In the genomic region with DNA sequence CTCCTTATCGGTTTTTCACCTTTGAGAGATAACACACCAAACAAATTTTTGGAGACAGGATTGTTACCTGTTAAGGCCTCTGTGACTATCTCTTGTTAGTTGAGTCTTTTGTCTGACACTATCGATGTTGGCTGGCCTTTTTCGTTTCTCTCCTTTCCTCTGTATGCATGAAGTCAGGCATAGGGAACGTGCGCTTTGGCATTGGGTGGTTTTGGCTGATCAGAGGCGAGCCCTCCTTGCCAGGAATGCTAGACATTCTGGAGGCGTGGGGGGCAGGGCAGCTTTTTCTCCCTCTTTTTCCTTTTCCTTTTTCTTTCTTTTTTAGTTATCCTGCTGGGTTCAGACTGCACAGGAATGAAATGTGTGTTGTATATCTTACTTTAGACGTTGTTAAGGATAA, we compare ENCODE assay signal across 8 mouse cellular contexts. TPM values are rescaled to one million over a fixed set of nuclear protein-coding genes. Genes with fewer than 3 reads are reported as not detected.
DNase-seq lines count a peak whose midpoint lies in the region; ATAC-seq and TF ChIP-seq lines count a peak whose summit lies in the region.

No protein-coding gene starts in this region.

- H3K4me1 ChIP-seq in forebrain, postnatal 0 days (ENCODE audit: insufficient read depth), result 0 out of 2 replicates have a peak, but pooled peaks cover 5% of the 10 kb centered on the region
- no peaks in the 10 kb centered on the region; the same call in 1 of the 2 replicates for H3K4me1 ChIP-seq in intestine, embryonic 14.5 days (replicated peaks; ENCODE audit: control insufficient read depth, insufficient read depth, low read length)
- H3K4me1 ChIP-seq in liver, embryonic 14.5 days (replicated peaks; ENCODE audit: control insufficient read depth in 2 of 2, insufficient read depth in 2 of 2, low read length in 1 of 2), result peaks cover 9% of the 10 kb centered on the region in 2 experiments
- H3K4me1 ChIP-seq in neural tube, embryonic 14.5 days (ENCODE audit: control insufficient read depth, insufficient read depth, low read length), result no peaks in the 10 kb centered on the region

- H3K9ac ChIP-seq in forebrain, postnatal 0 days, result peak overlapping the region; percentile 53; the same call in 1 of the 2 replicates
- H3K9ac ChIP-seq in intestine, embryonic 14.5 days (ENCODE audit: low read length), result peak overlapping the region; percentile 42; the same call in 1 of the 2 replicates
- H3K9ac ChIP-seq in liver, embryonic 14.5 days (replicated peaks), result peak overlapping the region; percentile 10; the same call in 1 of the 2 replicates
- H3K9ac ChIP-seq in neural tube, embryonic 14.5 days (replicated peaks; ENCODE audit: low read depth, low read length), result no peak overlapping the region

- TF ChIP-seq CTCF in forebrain, postnatal 0 days (IDR thresholded peaks at IDR 0.05; ENCODE audit: low read depth), result no peak
- TF ChIP-seq CTCF in liver, embryonic 14.5 days (IDR thresholded peaks at IDR 0.05; ENCODE audit: low read depth), result no peak

- peak overlapping the region; percentile 35 for H3K27ac ChIP-seq in forebrain, postnatal 0 days (ENCODE audit: low read depth, low read length)
- H3K27ac ChIP-seq in intestine, embryonic 14.5 days (ENCODE audit: low read depth), result no peak overlapping the region
- no peak overlapping the region for H3K27ac ChIP-seq in liver, embryonic 14.5 days
- H3K27ac ChIP-seq in neural tube, embryonic 14.5 days (ENCODE audit: low read depth, low read length), result no peak overlapping the region

- peak; percentile 54; the same call in 1 of the 2 replicates for ATAC-seq in forebrain, postnatal 0 days
- no peak for ATAC-seq in intestine, embryonic 14.5 days (replicated peaks; ENCODE audit: low FRiP score, low TSS enrichment, low read depth)
- no peak for ATAC-seq in liver, embryonic 14.5 days (ENCODE audit: insufficient read depth)
- ATAC-seq in neural tube, embryonic 14.5 days (ENCODE audit: low read depth), result no peak

- 6% methylated on average over 8 of the region's 8 CpGs for WGBS in forebrain, postnatal 0 days
- 7% methylated on average over 8 of the region's 8 CpGs for WGBS in intestine, embryonic 14.5 days
- WGBS in liver, embryonic 14.5 days (ENCODE audit: insufficient replicate concordance), result 9% methylated on average over 8 of the region's 8 CpGs
- WGBS in neural tube, embryonic 14.5 days, result 5% methylated on average over 8 of the region's 8 CpGs

- no peaks in the 10 kb centered on the region for H3K27me3 ChIP-seq in forebrain, postnatal 0 days (ENCODE audit: insufficient read depth, low read length)
- no peaks in the 10 kb centered on the region for H3K27me3 ChIP-seq in intestine, embryonic 14.5 days (replicated peaks; ENCODE audit: control insufficient read depth, insufficient read depth, low read length)
- H3K27me3 ChIP-seq in liver, embryonic 14.5 days (ENCODE audit: control insufficient read depth, insufficient read depth, low read length), result no peaks in the 10 kb centered on the region
- H3K27me3 ChIP-seq in neural tube, embryonic 14.5 days (ENCODE audit: control insufficient read depth, insufficient read depth, low read length), result peaks cover 2% of the 10 kb centered on the region; the same call in 1 of the 2 replicates

- no peaks in the 10 kb centered on the region for H3K36me3 ChIP-seq in forebrain, postnatal 0 days (ENCODE audit: insufficient read depth)
- H3K36me3 ChIP-seq in intestine, embryonic 14.5 days (ENCODE audit: control insufficient read depth, insufficient read depth, low read length), result no peaks in the 10 kb centered on the region
- no peaks in the 10 kb centered on the region for H3K36me3 ChIP-seq in liver, embryonic 14.5 days (replicated peaks; ENCODE audit: control insufficient read depth, insufficient read depth, low read depth)
- no peaks in the 10 kb centered on the region for H3K36me3 ChIP-seq in neural tube, embryonic 14.5 days (ENCODE audit: control insufficient read depth, insufficient read depth, low read length)

- H3K4me2 ChIP-seq in forebrain, postnatal 0 days (ENCODE audit: low read depth), result peak overlapping the region; percentile 80
- H3K4me2 ChIP-seq in intestine, embryonic 14.5 days (ENCODE audit: low read length), result peak overlapping the region; percentile 64
- H3K4me2 ChIP-seq in liver, embryonic 14.5 days (ENCODE audit: low read depth), result peak overlapping the region; percentile 83
- peak overlapping the region; percentile 86; the same call in 1 of the 2 replicates for H3K4me2 ChIP-seq in neural tube, embryonic 14.5 days (ENCODE audit: low read depth, low read length)

- H3K9me3 ChIP-seq in forebrain, postnatal 0 days (ENCODE audit: low read length), result no peaks in the 10 kb centered on the region
- no peaks in the 10 kb centered on the region for H3K9me3 ChIP-seq in intestine, embryonic 14.5 days (ENCODE audit: control insufficient read depth, low read length)
- H3K9me3 ChIP-seq in liver, embryonic 14.5 days (ENCODE audit: control insufficient read depth, low read length), result no peaks in the 10 kb centered on the region
- no peaks in the 10 kb centered on the region for H3K9me3 ChIP-seq in neural tube, embryonic 14.5 days (ENCODE audit: control insufficient read depth, low read length)

- peak; percentile 33 to 82 for DNase-seq in adrenal gland, adult (ENCODE audit: inconsistent age in 2 of 2, low spot score in 1 of 2)
- DNase-seq in adrenal gland, postnatal 4 days (ENCODE audit: low spot score in 2 of 2), result no peak
- peak; percentile 85 for DNase-seq in adipocyte (ENCODE audit: low spot score)
- DNase-seq in forebrain, postnatal 0 days, result peak; percentile 48
- peak; percentile 62 for DNase-seq in intestine, embryonic 14.5 days (ENCODE audit: low spot score)
- no peak for DNase-seq in liver, embryonic 14.5 days (ENCODE audit: low read depth in 3 of 3, low spot score in 3 of 3)
- no peak for DNase-seq in layer of hippocampus, adult 18-20 months (ENCODE audit: low spot score in 2 of 2)

- peak overlapping the region; percentile 51 for H3K4me3 ChIP-seq in forebrain, postnatal 0 days (ENCODE audit: low read depth, low read length)
- peak overlapping the region; percentile 68 for H3K4me3 ChIP-seq in intestine, embryonic 14.5 days (ENCODE audit: low read depth, low read length)
- H3K4me3 ChIP-seq in liver, embryonic 14.5 days (ENCODE audit: insufficient read depth in 1 of 2, low read depth in 2 of 2, low read length in 2 of 2), result peak overlapping the region; percentile 43 to 67
- peak overlapping the region; percentile 44 for H3K4me3 ChIP-seq in neural tube, embryonic 14.5 days (ENCODE audit: low read depth, low read length)

- no peak for TF ChIP-seq EP300 in liver, embryonic 14.5 days (IDR thresholded peaks at IDR 0.05; ENCODE audit: low read depth)

RNA-seq across cellular contexts. Expression of a gene that starts 16.3 kb away (rescaled TPM):
- 10 to 100 TPM; 82.8 to 88.0 TPM for total RNA-seq in adrenal gland, postnatal 4 days (2021)
- 35.9 and 46.9 TPM in 2 replicates for total RNA-seq in forebrain, postnatal 0 days (2014; rRNA removed)
- 12.8 and 14.6 TPM in 2 replicates for polyA plus RNA-seq in forebrain, postnatal 0 days (2015; fragmentation: Nextera tagmentation; extraction: Ambion mirVana)
- 57.8 and 64.7 TPM in 2 replicates for polyA plus RNA-seq in intestine, embryonic 14.5 days (2014; fragmentation: Nextera tagmentation; extraction: Ambion mirVana)
- 3.4 and 3.9 TPM in 2 replicates for polyA plus RNA-seq in liver, embryonic 14.5 days (2012; rRNA removed)
- polyA plus RNA-seq in liver, embryonic 14.5 days (2014; fragmentation: Nextera tagmentation; extraction: Ambion mirVana), result 5.3 and 6.2 TPM in 2 replicates
- 11.3 and 38.5 TPM in 2 replicates for polyA plus RNA-seq in neural tube, embryonic 14.5 days (2014; fragmentation: Nextera tagmentation; extraction: Ambion mirVana)
- 10 to 100 TPM; 11.6 to 12.6 TPM for total RNA-seq in layer of hippocampus, adult 18-20 months (2021)

Comparison
In these comparisons a context has a peak if more than half of its experiments do, and no peak if none do; other contexts are left out.
1. DNase-seq: peak in adrenal gland, adult (2 of 2), adipocyte (single experiment), forebrain, postnatal 0 days (single experiment) and intestine, embryonic 14.5 days (single experiment); none in adrenal gland, postnatal 4 days (0 of 2), liver, embryonic 14.5 days (0 of 3) and layer of hippocampus, adult 18-20 months (0 of 2).
2. Peak in every context shown above with its lines, with median percentiles within 50 percentile points of each other: H3K4me2 ChIP-seq and H3K4me3 ChIP-seq.